Mouse (Mus musculus): Measurements from ENCODE around the gene Plekhb1.

The Plekhb1 gene

GRCm38 (mm10) chr7:100637657-100638056, 24.6 kb downstream of the Plekhb1 start:
- POLR2A ChIA-PET: interaction anchor here (0.6 to 1.7 kb wide), 21 partner anchors 11 to 408 kb away, joined by 3 to 10 read pairs (median 4); partner anchors contain the start of genes Rab6a (in 2 of the 4), Dnajb13 (in 1 of the 4), Mrpl48 (in 1 of the 4) and Plekhb1 (in 1 of the 4)
- CTCF ChIA-PET: interaction anchor here (0.6 to 2.7 kb wide), 19 partner anchors 13 to 1076 kb away, joined by 3 to 18 read pairs (median 4); partner anchors contain the start of gene Plekhb1 (in 1 of the 4)

- CTCF ChIA-PET: interaction anchor here in 3 of 4 experiments (0.6 to 1.9 kb wide), 4 partner anchors 60 to 664 kb away, joined by 3 to 5 read pairs (median 4); no protein-coding TSS in a partner anchor
- POLR2A ChIA-PET: interaction anchor here in 3 of 4 experiments (0.5 to 2.5 kb wide), 10 partner anchors 13 to 93 kb away, joined by 3 to 5 read pairs (median 4); partner anchors contain the start of genes Mrpl48 (in 1 of the 3) and Rab6a (in 1 of the 3)
Observed at GRCm38 (mm10) chr7:100624538-100624937, 37.7 kb downstream of the Plekhb1 start.

- CTCF ChIA-PET: interaction anchor here (0.7 to 2.3 kb wide), 13 partner anchors 12 to 264 kb away, joined by 3 to 10 read pairs (median 4); partner anchors contain the start of gene Rab6a (in 1 of the 4)
- POLR2A ChIA-PET: interaction anchor here in 2 of 4 experiments (1.0 to 1.7 kb wide), 9 partner anchors 9 to 118 kb away, joined by 3 to 8 read pairs (median 4); partner anchors contain the start of genes Mrpl48 (in 2 of the 2) and Rab6a (in 2 of the 2)
Observed at GRCm38 (mm10) chr7:100622277-100622676, 39.9 kb downstream of the Plekhb1 start.

DNA sequence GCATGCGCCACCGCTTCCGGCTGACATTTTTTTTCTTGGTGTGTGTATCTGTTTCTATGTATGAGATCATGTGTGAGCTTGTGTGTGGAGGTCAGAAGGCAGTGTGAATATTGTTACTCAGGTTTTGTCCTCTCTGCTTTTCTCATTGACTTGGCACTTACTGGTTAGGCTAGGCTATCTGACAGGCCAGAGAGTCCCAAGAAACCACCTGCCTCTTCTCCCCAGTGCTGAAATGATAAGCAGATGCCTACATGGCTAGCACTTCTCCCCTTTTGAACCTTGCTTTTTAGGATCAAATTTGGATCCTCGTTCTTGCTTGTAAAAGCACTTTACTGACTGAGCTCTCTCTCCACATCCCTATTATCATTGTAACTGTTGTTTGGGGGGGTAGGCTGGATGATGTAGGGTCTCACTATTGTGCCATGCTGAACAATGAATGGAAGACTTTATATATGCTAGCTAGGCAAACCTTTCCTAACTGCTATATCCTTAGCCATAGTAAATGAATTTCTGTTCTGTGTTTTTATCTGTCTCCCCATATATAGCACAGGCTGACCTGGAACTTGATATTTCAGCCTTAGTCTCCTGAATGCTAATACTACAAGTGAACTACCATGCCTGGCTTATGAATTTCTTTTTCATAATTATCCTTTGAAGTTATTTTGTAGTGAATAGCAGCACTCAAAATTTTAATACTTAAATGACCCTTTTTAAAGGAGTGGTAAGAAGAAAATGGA, 45.9 kb downstream of the Plekhb1 start:
- ChIA-PET POLR2A (interaction anchor here in 1 of 4 experiments (0.6 to 1.0 kb wide), 3 partner anchors 74 to 328 kb away, joined by 3 to 5 read pairs (median 3); no protein-coding TSS in a partner anchor), CTCF (interaction anchor here in 1 of 4 experiments (0.7 to 1.4 kb wide), 2 partner anchors 96 to 121 kb away, joined by 3 read pairs; no protein-coding TSS in a partner anchor)

- ChIA-PET POLR2A (interaction anchor here in 2 of 4 experiments (0.8 to 5.5 kb wide), 15 partner anchors 9 to 95 kb away, joined by 3 to 23 read pairs (median 4); partner anchors contain the start of gene Coa4 (in 1 of the 2)), CTCF (interaction anchor here in 1 of 4 experiments (0.6 kb wide), 1 partner anchor 317 kb away, joined by 3 read pairs; no protein-coding TSS in a partner anchor)
Observed at GRCm38 (mm10) chr7:100608910-100609309, 53.3 kb downstream of the Plekhb1 start.

DNA sequence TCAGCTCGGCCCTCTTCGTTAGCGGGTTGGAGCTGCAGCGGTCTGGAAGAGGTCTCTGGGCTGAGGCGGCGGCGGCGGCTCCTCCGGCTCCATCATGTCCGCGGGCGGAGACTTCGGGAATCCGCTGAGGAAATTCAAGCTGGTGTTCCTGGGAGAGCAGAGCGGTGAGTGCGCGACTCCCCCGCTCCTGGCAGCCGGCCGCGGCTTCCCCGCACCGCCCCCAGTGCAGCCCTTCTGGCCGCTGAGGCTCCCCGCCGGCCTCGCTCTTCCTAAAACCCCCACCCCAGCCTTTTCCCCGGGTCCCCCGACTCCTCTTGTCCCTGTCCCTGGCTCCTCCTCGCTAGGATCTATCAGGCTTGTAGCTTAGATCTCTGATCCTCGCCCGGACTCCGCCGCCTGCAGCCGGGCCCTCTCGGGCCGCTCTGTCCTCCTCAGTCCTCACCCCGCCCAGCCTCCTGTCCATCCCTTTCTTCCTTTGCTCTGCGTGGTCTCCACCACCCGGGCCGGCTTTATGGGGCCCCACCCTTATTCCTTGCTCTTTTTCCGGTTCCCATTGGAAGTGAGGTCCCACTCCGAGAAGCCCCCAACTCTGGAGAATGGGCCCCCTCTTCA, 54.0 kb downstream of the Plekhb1 start, which contains the start of gene Mrpl48:
Gene Mrpl48, minus strand, starts transcription at position 172 of the 612 bp plus-strand sequence.
- CTCF ChIA-PET: interaction anchor here in 1 of 4 experiments (0.6 kb wide), 1 partner anchor 316 kb away, joined by 3 read pairs; no protein-coding TSS in a partner anchor
- POLR2A ChIA-PET: interaction anchor here (0.8 to 5.5 kb wide), 24 partner anchors 10 to 114 kb away, joined by 3 to 23 read pairs (median 4); partner anchors contain the start of genes Coa4 (in 2 of the 4) and Fam168a (in 1 of the 4)

DNA sequence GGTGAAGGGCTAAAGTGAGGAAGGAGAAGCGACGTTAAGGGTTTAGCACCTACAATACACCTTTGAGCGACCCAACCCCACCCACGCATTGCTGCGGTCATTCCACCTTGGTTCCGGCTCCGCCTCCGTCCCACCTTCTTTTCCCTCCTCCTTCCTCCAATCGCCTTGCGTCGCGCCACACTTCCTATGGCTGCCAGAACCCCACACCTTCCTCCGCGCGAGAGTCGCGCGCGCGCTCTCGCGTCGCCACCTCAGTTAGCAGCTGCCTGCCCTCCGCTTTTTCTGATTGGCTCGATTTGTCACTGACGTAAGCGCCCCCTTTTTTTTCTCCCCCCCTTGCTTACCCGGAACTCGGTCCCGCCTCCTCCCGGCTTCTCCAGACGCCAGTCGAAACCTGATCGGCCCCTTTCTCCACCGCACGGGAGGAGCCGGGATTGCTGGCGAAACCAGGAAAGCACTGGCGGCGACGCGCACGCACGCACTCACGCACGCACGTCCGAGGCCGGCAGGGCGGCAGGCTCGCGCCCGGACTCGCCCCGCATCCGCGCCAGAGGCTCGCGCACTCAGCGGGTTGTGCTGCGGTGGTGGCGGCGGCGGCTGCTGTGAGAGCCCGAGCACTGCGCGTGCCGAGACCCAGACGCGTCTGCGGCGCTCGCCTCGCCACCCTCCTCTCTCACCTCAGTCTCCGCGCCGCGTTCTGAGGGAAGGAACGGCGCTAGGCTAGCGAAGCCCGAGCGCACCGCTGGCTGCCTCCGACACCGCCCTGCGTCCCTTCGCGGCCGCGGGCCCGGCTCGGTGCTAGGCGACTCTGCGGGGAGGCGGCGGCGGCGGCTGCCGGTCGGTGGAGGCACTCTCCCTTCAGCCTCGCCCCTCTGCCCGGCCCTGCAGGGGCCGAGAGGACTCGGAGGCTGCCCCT, 54.7 kb downstream of the Plekhb1 start, which contains the start of gene Rab6a:
Gene Rab6a, plus strand, starts transcription at position 197 of the 916 bp plus-strand sequence.
- POLR2A ChIA-PET: interaction anchor here (0.5 to 5.5 kb wide), 49 partner anchors 9 to 1840 kb away, joined by 3 to 23 read pairs (median 4); partner anchors contain the start of genes Fam168a (in 2 of the 4), Coa4 (in 1 of the 4), Pgm2l1 (in 1 of the 4) and Plekhb1 (in 1 of the 4)
- CTCF ChIA-PET: interaction anchor here in 2 of 4 experiments (0.6 to 1.0 kb wide), 2 partner anchors 14 kb away, joined by 3 to 6 read pairs; no protein-coding TSS in a partner anchor

DNA sequence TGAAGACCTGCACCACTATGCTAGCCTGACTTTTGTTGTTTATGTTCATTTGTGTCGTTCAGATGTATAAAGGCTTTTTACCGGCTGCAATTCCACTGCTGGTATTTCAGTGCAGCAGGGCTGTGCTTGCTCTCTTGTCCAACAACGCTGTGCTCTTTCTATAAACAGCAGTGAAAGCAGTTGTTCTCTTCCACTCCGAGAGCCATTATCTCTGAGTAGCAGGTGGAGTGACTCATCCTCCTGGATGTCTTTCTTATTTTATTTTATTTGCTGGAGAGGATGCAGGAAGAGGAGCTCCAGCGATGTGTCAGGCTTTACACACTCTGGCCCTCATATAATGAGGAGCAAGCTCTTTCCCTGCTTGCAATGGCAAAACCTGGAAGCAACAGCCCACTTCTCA, 62.0 kb downstream of the Plekhb1 start:
- POLR2A ChIA-PET: interaction anchor here (0.6 to 1.8 kb wide), 8 partner anchors 9 to 267 kb away, joined by 3 to 10 read pairs (median 6); no protein-coding TSS in a partner anchor
- CTCF ChIA-PET: interaction anchor here in 2 of 4 experiments (0.6 to 1.6 kb wide), 5 partner anchors 63 to 908 kb away, joined by 3 to 4 read pairs (median 3); no protein-coding TSS in a partner anchor

DNA sequence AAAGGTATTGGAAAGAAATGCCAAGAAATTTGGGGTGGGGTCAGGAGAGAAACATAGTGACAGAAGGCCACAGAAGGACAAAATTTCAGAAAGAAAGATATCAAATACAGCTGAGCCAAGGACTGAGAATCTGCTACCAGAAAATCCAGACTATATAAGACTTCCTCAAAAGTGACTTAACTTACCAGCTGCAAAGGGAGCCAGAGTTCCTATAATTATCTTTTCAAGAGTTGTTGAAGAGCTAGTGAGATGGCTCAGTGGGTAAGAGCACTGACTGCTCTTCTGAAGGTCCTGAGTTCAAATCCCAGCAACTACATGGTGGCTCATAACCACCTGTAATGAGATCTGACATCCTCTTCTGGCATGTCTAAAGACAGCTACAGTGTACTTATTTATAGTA, 68.9 kb downstream of the Plekhb1 start:
- CTCF ChIA-PET: no interaction called here
- POLR2A ChIA-PET: interaction anchor here in 3 of 4 experiments (0.6 to 1.9 kb wide), 6 partner anchors 11 to 84 kb away, joined by 3 to 5 read pairs (median 4); partner anchors contain the start of gene Rab6a (in 1 of the 3)
